Comparison of ENCODE assay signal across 9 mouse cellular contexts in the genomic region with DNA sequence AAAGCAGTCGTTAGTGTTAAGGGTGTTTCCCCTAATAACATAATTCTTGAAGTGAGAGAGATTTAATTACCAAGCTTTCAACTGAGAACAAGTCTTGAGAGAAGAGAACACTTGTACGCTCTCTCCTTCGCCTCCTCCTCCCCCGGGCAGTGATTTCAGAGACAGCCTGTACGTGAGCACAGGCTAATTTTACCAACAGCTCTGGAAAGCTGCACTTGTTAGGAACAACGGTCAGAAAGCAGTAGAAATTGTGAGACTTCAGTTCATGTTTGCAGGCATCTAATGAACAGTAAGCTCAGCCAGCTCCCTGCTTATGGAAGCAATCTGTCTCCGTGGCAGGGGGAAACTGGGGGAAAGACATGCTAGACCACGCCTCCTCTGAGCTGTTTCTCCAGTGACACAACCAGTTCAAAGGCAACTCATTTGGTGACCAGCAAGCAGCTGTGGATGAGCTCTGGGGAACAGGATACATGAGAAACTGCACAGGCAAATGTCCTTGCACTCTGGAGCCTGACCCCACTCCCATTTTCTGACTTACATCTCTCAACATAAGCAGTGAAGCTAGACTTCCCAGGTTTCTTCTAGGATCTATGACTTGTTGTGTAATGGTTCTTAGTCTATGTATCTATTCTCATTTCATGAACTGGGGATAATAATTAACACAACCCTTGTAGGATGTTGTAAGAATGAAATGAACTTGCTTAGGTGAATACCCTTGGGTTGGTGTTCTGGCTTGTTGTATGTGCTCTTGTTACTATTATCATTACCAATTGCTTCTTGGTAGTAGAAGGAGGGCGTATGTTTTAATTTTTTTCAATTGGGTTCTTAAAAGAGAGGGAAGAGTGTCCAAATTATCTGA.
DNase-seq lines count a peak whose midpoint lies in the region; ATAC-seq and TF ChIP-seq lines count a peak whose summit lies in the region.
"Had no signal": no experiment of that assay in that cellular context is flagged by ENCODE, and none has a peak within 500 bp of the region (broad histone marks: within the 10 kb centered on the region; RNA-seq: fewer than 3 reads in every experiment).

No protein-coding gene starts in this region.

- H3K4me2 ChIP-seq in forebrain, embryonic 11.5 days (ENCODE audit: low read depth, low read length, severe bottlenecking), result no peak overlapping the region
- no peak overlapping the region for H3K4me2 ChIP-seq in forebrain, embryonic 15.5 days (replicated peaks)
- H3K4me2 ChIP-seq in heart, embryonic 16.5 days (ENCODE audit: low read depth, low read length), result peak overlapping the region; percentile 12; the same call in 1 of the 2 replicates
- H3K4me2 ChIP-seq in limb, embryonic 11.5 days (ENCODE audit: low read depth, severe bottlenecking), result no peak overlapping the region
- H3K4me2 ChIP-seq in stomach, postnatal 0 days (replicated peaks; ENCODE audit: low read depth), result no peak overlapping the region

- DNase-seq in forebrain, embryonic 11.5 days (ENCODE audit: low spot score), result peak; percentile 35
- DNase-seq in Patski (ENCODE audit: low read depth, low spot score), result no peak
- peak; percentile 31 for DNase-seq in limb, embryonic 11.5 days (ENCODE audit: low spot score)
- no peak for DNase-seq in stomach, postnatal 0 days (ENCODE audit: low spot score)
- no peak for DNase-seq in ovary, postnatal 36 days (ENCODE audit: low spot score)
- no peak for DNase-seq in cerebellum, postnatal 36 days

- WGBS in forebrain, embryonic 11.5 days, result 53% methylated on average over 9 of the region's 9 CpGs
- WGBS in forebrain, embryonic 15.5 days, result 43% methylated on average over 9 of the region's 9 CpGs
- 29% methylated on average over 9 of the region's 9 CpGs for WGBS in heart, embryonic 16.5 days
- WGBS in limb, embryonic 11.5 days, result 29% methylated on average over 9 of the region's 9 CpGs
- 38% methylated on average over 9 of the region's 9 CpGs for WGBS in stomach, postnatal 0 days

- H3K9ac ChIP-seq in forebrain, embryonic 11.5 days (ENCODE audit: low read length), result no peak overlapping the region
- H3K9ac ChIP-seq in forebrain, embryonic 15.5 days (replicated peaks), result no peak overlapping the region
- peak overlapping the region; percentile 46; the same call in 1 of the 2 replicates for H3K9ac ChIP-seq in heart, embryonic 16.5 days (ENCODE audit: low read length)
- no peak overlapping the region for H3K9ac ChIP-seq in limb, embryonic 11.5 days (ENCODE audit: low read length)
- H3K9ac ChIP-seq in stomach, postnatal 0 days (ENCODE audit: low read length), result no peak overlapping the region

- no peaks in the 10 kb centered on the region for H3K36me3 ChIP-seq in forebrain, embryonic 11.5 days (ENCODE audit: control insufficient read depth, insufficient read depth, low read length)
- H3K36me3 ChIP-seq in forebrain, embryonic 15.5 days, result no peaks in the 10 kb centered on the region
- H3K36me3 ChIP-seq in heart, embryonic 16.5 days (ENCODE audit: control insufficient read depth, insufficient read depth), result no peaks in the 10 kb centered on the region
- H3K36me3 ChIP-seq in limb, embryonic 11.5 days (ENCODE audit: control insufficient read depth, insufficient read depth, low read length), result no peaks in the 10 kb centered on the region
- no peaks in the 10 kb centered on the region for H3K36me3 ChIP-seq in stomach, postnatal 0 days (ENCODE audit: control insufficient read depth, insufficient read depth, low read length)

- POLR2A ChIA-PET in Patski (lab: Charles Lee), result interaction anchor here (0.6 to 5.3 kb wide), 6 partner anchors 38 to 272 kb away, joined by 3 to 65 read pairs (median 6); no protein-coding TSS in a partner anchor

- H3K4me3 ChIP-seq in forebrain, embryonic 11.5 days (ENCODE audit: low read depth, low read length), result no peak overlapping the region
- no peak overlapping the region for H3K4me3 ChIP-seq in forebrain, embryonic 15.5 days
- no peak overlapping the region for H3K4me3 ChIP-seq in heart, embryonic 16.5 days (ENCODE audit: low read length)
- H3K4me3 ChIP-seq in limb, embryonic 11.5 days (ENCODE audit: low read depth, low read length), result no peak overlapping the region
- H3K4me3 ChIP-seq in stomach, postnatal 0 days (ENCODE audit: low read depth, low read length), result no peak overlapping the region
- H3K4me3 ChIP-seq: megakaryocyte, embryonic 14.5 days had no signal

- H3K9me3 ChIP-seq in forebrain, embryonic 11.5 days (ENCODE audit: control insufficient read depth, low read length), result no peaks in the 10 kb centered on the region
- no peaks in the 10 kb centered on the region for H3K9me3 ChIP-seq in forebrain, embryonic 15.5 days
- H3K9me3 ChIP-seq in heart, embryonic 16.5 days (replicated peaks; ENCODE audit: control insufficient read depth, low read length), result no peaks in the 10 kb centered on the region
- no peaks in the 10 kb centered on the region for H3K9me3 ChIP-seq in limb, embryonic 11.5 days (ENCODE audit: control insufficient read depth, low read length)
- H3K9me3 ChIP-seq in stomach, postnatal 0 days (ENCODE audit: control insufficient read depth, low read length), result no peaks in the 10 kb centered on the region

- ATAC-seq in forebrain, embryonic 11.5 days (replicated peaks; ENCODE audit: low FRiP score), result no peak
- ATAC-seq in forebrain, embryonic 15.5 days (replicated peaks), result no peak
- ATAC-seq in Patski, result peak; percentile 2
- ATAC-seq in heart, embryonic 16.5 days (replicated peaks; ENCODE audit: extremely low read depth, insufficient read depth, low FRiP score), result no peak
- no peak for ATAC-seq in limb, embryonic 11.5 days (ENCODE audit: insufficient number of reproducible peaks, low FRiP score, low TSS enrichment, low read depth)
- no peak; the same call in 1 of the 2 replicates for ATAC-seq in stomach, postnatal 0 days (ENCODE audit: low FRiP score, low TSS enrichment)

- TF ChIP-seq CTCF in Patski (IDR thresholded peaks at IDR 0.05), result no peak
- TF ChIP-seq CTCF in stomach, postnatal 0 days (IDR thresholded peaks at IDR 0.05; ENCODE audit: low read depth), result no peak

- 0 out of 2 replicates have a peak, but pooled peaks cover 2% of the 10 kb centered on the region for H3K4me1 ChIP-seq in forebrain, embryonic 11.5 days (replicated peaks; ENCODE audit: control insufficient read depth, insufficient read depth, low read length)
- peaks cover 18% of the 10 kb centered on the region for H3K4me1 ChIP-seq in forebrain, embryonic 15.5 days
- H3K4me1 ChIP-seq in heart, embryonic 16.5 days (ENCODE audit: control insufficient read depth, insufficient read depth, low read length), result peaks cover 31% of the 10 kb centered on the region
- peaks cover 10% of the 10 kb centered on the region for H3K4me1 ChIP-seq in limb, embryonic 11.5 days (ENCODE audit: control insufficient read depth, insufficient read depth, low read length)
- peaks cover 4% of the 10 kb centered on the region; the same call in 1 of the 2 replicates for H3K4me1 ChIP-seq in stomach, postnatal 0 days (replicated peaks; ENCODE audit: control insufficient read depth, insufficient read depth)

- no peak for TF ChIP-seq EP300 in stomach, postnatal 0 days (optimal IDR thresholded peaks at IDR 0.05)

- in situ Hi-C loops in Patski (cut with MboI; ENCODE audit: low pct_unique_long_range_greater_than_20kb), result no loop called here

- H3K27ac ChIP-seq in forebrain, embryonic 11.5 days (ENCODE audit: low read depth, low read length), result no peak overlapping the region
- no peak overlapping the region for H3K27ac ChIP-seq in forebrain, embryonic 15.5 days (replicated peaks)
- peak overlapping the region; percentile 72 for H3K27ac ChIP-seq in heart, embryonic 16.5 days (ENCODE audit: low read length)
- no peak overlapping the region for H3K27ac ChIP-seq in limb, embryonic 11.5 days (replicated peaks; ENCODE audit: low read depth, low read length)
- H3K27ac ChIP-seq in stomach, postnatal 0 days (replicated peaks), result peak overlapping the region; percentile 37; the same call in 1 of the 2 replicates

- CTCF ChIA-PET in Patski (lab: Charles Lee), result interaction anchor here (2.1 kb wide), 1 partner anchor 98 kb away, joined by 6 read pairs; no protein-coding TSS in a partner anchor

- no peaks in the 10 kb centered on the region for H3K27me3 ChIP-seq in forebrain, embryonic 11.5 days (ENCODE audit: control insufficient read depth, insufficient read depth, low read length)
- H3K27me3 ChIP-seq in forebrain, embryonic 15.5 days, result no peaks in the 10 kb centered on the region
- no peaks in the 10 kb centered on the region for H3K27me3 ChIP-seq in Patski
- no peaks in the 10 kb centered on the region for H3K27me3 ChIP-seq in heart, embryonic 16.5 days (ENCODE audit: control insufficient read depth, insufficient read depth, low read length)
- no peaks in the 10 kb centered on the region for H3K27me3 ChIP-seq in limb, embryonic 11.5 days (ENCODE audit: control insufficient read depth, insufficient read depth, low read length)
- no peaks in the 10 kb centered on the region for H3K27me3 ChIP-seq in stomach, postnatal 0 days (ENCODE audit: control insufficient read depth, insufficient read depth, low read length)

Comparison
In these comparisons a context has a peak if more than half of its experiments do, and no peak if none do; other contexts are left out.
1. DNase-seq: peak in forebrain, embryonic 11.5 days (single experiment) and limb, embryonic 11.5 days (single experiment); none in Patski (single experiment), stomach, postnatal 0 days (single experiment), ovary, postnatal 36 days (single experiment) and cerebellum, postnatal 36 days (0 of 2).
2. H3K27ac ChIP-seq: peak in heart, embryonic 16.5 days (single experiment) and stomach, postnatal 0 days (single experiment); none in forebrain, embryonic 11.5 days (single experiment), forebrain, embryonic 15.5 days (single experiment) and limb, embryonic 11.5 days (single experiment).